In genomic region chr1:171221281-171222193, GRCm38 (mm10) we compare ENCODE assay signal across 8 mouse cellular contexts. TPM values are rescaled to one million over a fixed set of nuclear protein-coding genes. Genes with fewer than 3 reads are reported as not detected.
DNase-seq lines count a peak whose midpoint lies in the region; ATAC-seq and TF ChIP-seq lines count a peak whose summit lies in the region.

No protein-coding gene starts in this region.

- H3K27me3 ChIP-seq in hindbrain, embryonic 13.5 days = no peaks in the 10 kb centered on the region
- no peaks in the 10 kb centered on the region for H3K27me3 ChIP-seq in liver, embryonic 16.5 days (ENCODE audit: control insufficient read depth, insufficient read depth, low read depth, low read length)

- in situ Hi-C loops in ES-E14 (cut with MboI; ENCODE audit: low sequenced_read_pairs in 2 of 2, unreplicated experiment in 2 of 2) = no loop called here

- H3K9ac ChIP-seq in ES-E14 (ENCODE audit: insufficient read depth, low read depth, low read length, poor library complexity, severe bottlenecking) = peak overlapping the region; percentile 69
- H3K9ac ChIP-seq in hindbrain, embryonic 13.5 days = peak overlapping the region; percentile 77
- peak overlapping the region; percentile 63 for H3K9ac ChIP-seq in liver, embryonic 16.5 days (ENCODE audit: low read depth, low read length)

- ATAC-seq in hindbrain, embryonic 13.5 days (ENCODE audit: low FRiP score) = peak; percentile 39
- ATAC-seq in liver, embryonic 16.5 days (ENCODE audit: low read depth) = no peak

- H3K9me3 ChIP-seq in ES-E14 (ENCODE audit: control insufficient read depth, insufficient read depth, low read depth, low read length) = no peaks in the 10 kb centered on the region
- H3K9me3 ChIP-seq in hindbrain, embryonic 13.5 days = no peaks in the 10 kb centered on the region
- H3K9me3 ChIP-seq in liver, embryonic 16.5 days (replicated peaks; ENCODE audit: control insufficient read depth, low read length) = no peaks in the 10 kb centered on the region

- peak overlapping the region; percentile 86 for H3K4me2 ChIP-seq in hindbrain, embryonic 13.5 days
- peak overlapping the region; percentile 90 for H3K4me2 ChIP-seq in liver, embryonic 16.5 days (ENCODE audit: low read depth, low read length)

- DNase-seq in layer of hippocampus, postnatal 14 days (ENCODE audit: low spot score in 2 of 2) = peak; percentile 21 to 24
- no peak for DNase-seq in layer of hippocampus, adult 8-10 months (ENCODE audit: low spot score in 2 of 2)
- no peak for DNase-seq in ES-E14 (ENCODE audit: low read depth, low spot score)
- peak; percentile 37 for DNase-seq in embryo, embryonic 10.5 days (ENCODE audit: low spot score)
- peak; percentile 59 for DNase-seq in testis, postnatal 10 days (ENCODE audit: low spot score)
- DNase-seq in yolk sac, embryonic 10.5 days (ENCODE audit: low spot score) = no peak

- H3K36me3 ChIP-seq in ES-E14 (ENCODE audit: control insufficient read depth, insufficient read depth, low read length, poor library complexity, severe bottlenecking) = peaks cover 8% of the 10 kb centered on the region; the same call in 1 of the 2 replicates
- peaks cover 22% of the 10 kb centered on the region for H3K36me3 ChIP-seq in hindbrain, embryonic 13.5 days
- no peaks in the 10 kb centered on the region for H3K36me3 ChIP-seq in liver, embryonic 16.5 days (ENCODE audit: control insufficient read depth, insufficient read depth)

- peak overlapping the region; percentile 39; the same call in 1 of the 2 replicates for H3K27ac ChIP-seq in ES-E14 (ENCODE audit: insufficient read depth, low read depth, low read length, poor library complexity, severe bottlenecking)
- H3K27ac ChIP-seq in hindbrain, embryonic 13.5 days = 0 out of 2 replicates have a peak overlapping the region, but pooled peaks have one; percentile 55
- peak overlapping the region; percentile 52 for H3K27ac ChIP-seq in liver, embryonic 16.5 days (ENCODE audit: low read length)

- H3K4me3 ChIP-seq in ES-E14 (ENCODE audit: insufficient read depth in 1 of 2, low read depth in 1 of 2, low read length in 2 of 2, poor library complexity in 1 of 2, severe bottlenecking in 1 of 2) = peak overlapping the region; percentile 70 to 78
- peak overlapping the region; percentile 60 for H3K4me3 ChIP-seq in hindbrain, embryonic 13.5 days
- H3K4me3 ChIP-seq in liver, embryonic 16.5 days (ENCODE audit: low read depth, low read length) = peak overlapping the region; percentile 75

- peaks cover 2 to 12% of the 10 kb centered on the region in 2 experiments; a peak in 3 of 4 replicates for H3K4me1 ChIP-seq in ES-E14 (ENCODE audit: control insufficient read depth in 2 of 2, insufficient read depth in 2 of 2, low read length in 2 of 2, poor library complexity in 1 of 2)
- peaks cover 18% of the 10 kb centered on the region for H3K4me1 ChIP-seq in hindbrain, embryonic 13.5 days (replicated peaks)
- peaks cover 19% of the 10 kb centered on the region for H3K4me1 ChIP-seq in liver, embryonic 16.5 days (ENCODE audit: control insufficient read depth, low read depth, low read length)

- 6% methylated on average over 22 of the region's 22 CpGs for WGBS in hindbrain, embryonic 13.5 days
- 6% methylated on average over 22 of the region's 22 CpGs for WGBS in liver, embryonic 16.5 days (ENCODE audit: insufficient replicate concordance)

TF ChIP-seq in ES-E14, 5 proteins besides CTCF, POLR2A, EP300 and RAD21:
- TF ChIP-seq MAFK (IDR thresholded peaks at IDR 0.05; ENCODE audit: insufficient read depth, low read depth, low read length) (no peak), ZNF384 (IDR thresholded peaks at IDR 0.05; ENCODE audit: low read depth, low read length) (no peak), HCFC1 (IDR thresholded peaks at IDR 0.05; ENCODE audit: borderline replicate concordance, insufficient read depth, low read length) (no peak), CHD2 (IDR thresholded peaks at IDR 0.05; ENCODE audit: low read depth, low read length) (no peak), ZC3H11A (IDR thresholded peaks at IDR 0.05; ENCODE audit: borderline replicate concordance, low read depth, low read length) (no peak)

RNA-seq across cellular contexts. Expression of gene Tomm40l, which starts 0.8 kb away (rescaled TPM):
- 10 to 100 TPM; 66.3 to 75.2 TPM for total RNA-seq in layer of hippocampus, postnatal 14 days (2021)
- total RNA-seq in layer of hippocampus, adult 8-10 months (2022) = 10 to 100 TPM; 69.3 to 85.0 (median 74.9) TPM
- 22.0 and 27.5 TPM in 2 replicates for total RNA-seq in ES-E14 (2012; rRNA removed)
- polyA plus RNA-seq in hindbrain, embryonic 13.5 days (2015; fragmentation: Nextera tagmentation; extraction: Ambion mirVana) = 35.4 and 42.4 TPM in 2 replicates
- 11.8 and 14.9 TPM in 2 replicates for polyA plus RNA-seq in liver, embryonic 16.5 days (2015; fragmentation: Nextera tagmentation; extraction: Ambion mirVana)

RNA-seq across cellular contexts. Expression of gene Apoa2, which starts 3.3 kb away (rescaled TPM):
- 1 to 10 TPM; 1.3 to 3.2 TPM for total RNA-seq in layer of hippocampus, postnatal 14 days (2021)
- total RNA-seq in layer of hippocampus, adult 8-10 months (2022) = 1 to 10 TPM; 1.9 to 3.1 (median 2.5) TPM
- total RNA-seq in ES-E14 (2012; rRNA removed) = 0.98 and 2.0 TPM in 2 replicates
- polyA plus RNA-seq in hindbrain, embryonic 13.5 days (2015; fragmentation: Nextera tagmentation; extraction: Ambion mirVana) = 4.4 and 6.0 TPM in 2 replicates
- 8,709 and 8,864 TPM in 2 replicates for polyA plus RNA-seq in liver, embryonic 16.5 days (2015; fragmentation: Nextera tagmentation; extraction: Ambion mirVana)

RNA-seq across cellular contexts. Expression of gene Nr1i3, which starts 7.8 kb away (rescaled TPM):
- total RNA-seq in layer of hippocampus, postnatal 14 days (2021) = under 1 TPM in 1 of 2 experiments, not detected in 1; 0.12 TPM
- total RNA-seq in layer of hippocampus, adult 8-10 months (2022) = under 1 TPM in 2 of 4 experiments, not detected in 2; 0.10 to 0.36 TPM
- 0.71 and 1.2 TPM in 2 replicates for total RNA-seq in ES-E14 (2012; rRNA removed)
- polyA plus RNA-seq in hindbrain, embryonic 13.5 days (2015; fragmentation: Nextera tagmentation; extraction: Ambion mirVana) = 0.32 and 0.48 TPM in 2 replicates
- polyA plus RNA-seq in liver, embryonic 16.5 days (2015; fragmentation: Nextera tagmentation; extraction: Ambion mirVana) = 2.2 and 2.4 TPM in 2 replicates

RNA-seq across cellular contexts. Expression of gene Fcer1g, which starts 12.6 kb away (rescaled TPM):
- total RNA-seq in layer of hippocampus, postnatal 14 days (2021) = 10 to 100 TPM; 14.4 to 14.6 TPM
- 10 to 100 TPM; 10.9 to 95.1 (median 48.8) TPM for total RNA-seq in layer of hippocampus, adult 8-10 months (2022)
- total RNA-seq in ES-E14 (2012; rRNA removed) = 0.62 and 0.63 TPM in 2 replicates
- polyA plus RNA-seq in hindbrain, embryonic 13.5 days (2015; fragmentation: Nextera tagmentation; extraction: Ambion mirVana) = 29.4 and 33.8 TPM in 2 replicates
- 111 and 128 TPM in 2 replicates for polyA plus RNA-seq in liver, embryonic 16.5 days (2015; fragmentation: Nextera tagmentation; extraction: Ambion mirVana)

RNA-seq across cellular contexts. Expression of gene Pcp4l1, which starts 25.5 kb away (rescaled TPM):
- 10 to 100 TPM; 43.1 to 44.4 TPM for total RNA-seq in layer of hippocampus, postnatal 14 days (2021)
- total RNA-seq in layer of hippocampus, adult 8-10 months (2022) = 10 to 100 TPM; 42.4 to 47.5 (median 44.4) TPM
- total RNA-seq in ES-E14 (2012; rRNA removed) = 0.63 and 2.2 TPM in 2 replicates
- polyA plus RNA-seq in hindbrain, embryonic 13.5 days (2015; fragmentation: Nextera tagmentation; extraction: Ambion mirVana) = 25.1 and 44.1 TPM in 2 replicates
- 2.5 and 2.6 TPM in 2 replicates for polyA plus RNA-seq in liver, embryonic 16.5 days (2015; fragmentation: Nextera tagmentation; extraction: Ambion mirVana)

Comparison
In these comparisons a context has a peak if more than half of its experiments do, and no peak if none do; other contexts are left out.
1. DNase-seq: peak in layer of hippocampus, postnatal 14 days (2 of 2), embryo, embryonic 10.5 days (single experiment) and testis, postnatal 10 days (single experiment); none in layer of hippocampus, adult 8-10 months (0 of 2), ES-E14 (single experiment) and yolk sac, embryonic 10.5 days (single experiment).
2. Peak in every context shown above with its lines, with median percentiles within 50 percentile points of each other: H3K27ac ChIP-seq, H3K4me3 ChIP-seq and H3K9ac ChIP-seq.